Mouse (Mus musculus) retina, postnatal 7 days (tissue): ENCODE data around the gene Svs1.
"Not testable (repeated sequence)": the region's sequence is repeated elsewhere in the genome, so short reads cannot be mapped to it uniquely, and the experiment has no call there.

Source experiments
- DNase-seq: peaks from one replicate; pipeline ENCODE4 v3.0.0-alpha.2; 2012; ENCODE audit warnings: low read depth, low spot score

The Svs1 gene

GRCm38 (mm10) chr6:48986444-48986990 is at the start of gene Svs1:
Gene Svs1, plus strand, starts transcription at chr6:48986861.
- DNase-seq, result no peak

GRCm38 (mm10) chr6:48949596-48949995 is 37.1 kb upstream of the Svs1 start:
- DNase-seq, result no peak

- DNase-seq, result no peak
Measured at GRCm38 (mm10) chr6:48950676-48951075, 36.0 kb upstream of the Svs1 start.

GRCm38 (mm10) chr6:48951630-48952029 is 35.0 kb upstream of the Svs1 start:
- no peak for DNase-seq

- no peak for DNase-seq
Measured at GRCm38 (mm10) chr6:48953220-48953619, 33.4 kb upstream of the Svs1 start.

- DNase-seq, result no peak
Measured at GRCm38 (mm10) chr6:48954211-48954610, 32.5 kb upstream of the Svs1 start.

- peak; percentile 17 for DNase-seq
Measured at GRCm38 (mm10) chr6:48954946-48955345, 31.7 kb upstream of the Svs1 start.

- DNase-seq, result no peak
Measured at GRCm38 (mm10) chr6:48956785-48957184, 29.9 kb upstream of the Svs1 start.

GRCm38 (mm10) chr6:48958053-48958452 is 28.6 kb upstream of the Svs1 start:
- DNase-seq, result peak; percentile 13

GRCm38 (mm10) chr6:48959151-48959550 is 27.5 kb upstream of the Svs1 start:
- not testable (repeated sequence) for DNase-seq

GRCm38 (mm10) chr6:48966696-48967095 is 20.0 kb upstream of the Svs1 start:
- DNase-seq, result not testable (repeated sequence)

- no peak for DNase-seq
Measured at GRCm38 (mm10) chr6:48967868-48968267, 18.8 kb upstream of the Svs1 start.

GRCm38 (mm10) chr6:48974663-48975062 is 12.0 kb upstream of the Svs1 start, which contains the start of gene Doxl2:
Gene Doxl2, plus strand, starts transcription at chr6:48974963.
- no peak for DNase-seq

GRCm38 (mm10) chr6:48979616-48980015 is 7.0 kb upstream of the Svs1 start:
- no peak for DNase-seq

- no peak for DNase-seq
Measured at GRCm38 (mm10) chr6:48982305-48982704, 4.4 kb upstream of the Svs1 start.

GRCm38 (mm10) chr6:48989971-48990370 is 3.3 kb downstream of the Svs1 start:
- DNase-seq, result no peak

- DNase-seq, result no peak
Measured at GRCm38 (mm10) chr6:48991991-48992390, 5.3 kb downstream of the Svs1 start.

GRCm38 (mm10) chr6:48998186-48998585 is 11.5 kb downstream of the Svs1 start:
- DNase-seq, result no peak

GRCm38 (mm10) chr6:48998796-48999195 is 12.1 kb downstream of the Svs1 start:
- DNase-seq, result no peak

GRCm38 (mm10) chr6:49003381-49003780 is 16.7 kb downstream of the Svs1 start:
- no peak for DNase-seq

- peak; percentile 37 for DNase-seq
Measured at GRCm38 (mm10) chr6:49007981-49008380, 21.3 kb downstream of the Svs1 start.

- no peak for DNase-seq
Measured at GRCm38 (mm10) chr6:49008420-49009160, 21.9 kb downstream of the Svs1 start.

GRCm38 (mm10) chr6:49009161-49009555 is 22.5 kb downstream of the Svs1 start:
- DNase-seq, result no peak
